Mouse (Mus musculus) right cerebral cortex, postnatal 25 days (tissue): ENCODE measurements around the gene Lmntd1.

ENCODE experiments used
- DNase-seq: peaks from one replicate; pipeline ENCODE4 v3.0.0; 2022

The Lmntd1 gene

GRCm38 (mm10) chr6:145604126-145604525 lies 10.0 kb downstream of the Lmntd1 start:
- no peak for DNase-seq

GRCm38 (mm10) chr6:145598794-145599555 lies 15.1 kb downstream of the Lmntd1 start:
- no peak for DNase-seq

GRCm38 (mm10) chr6:145595905-145596304 lies 18.2 kb downstream of the Lmntd1 start:
- DNase-seq, result no peak

- DNase-seq, result no peak
Observed at GRCm38 (mm10) chr6:145593991-145594390, 20.1 kb downstream of the Lmntd1 start.

- DNase-seq, result no peak
Observed at GRCm38 (mm10) chr6:145592531-145592998, 21.6 kb downstream of the Lmntd1 start.

- no peak for DNase-seq
Observed at GRCm38 (mm10) chr6:145592036-145592435, 22.1 kb downstream of the Lmntd1 start.

GRCm38 (mm10) chr6:145591578-145591977 lies 22.5 kb downstream of the Lmntd1 start:
- no peak for DNase-seq

- DNase-seq, result no peak
Observed at GRCm38 (mm10) chr6:145590501-145591293, 23.4 kb downstream of the Lmntd1 start.

GRCm38 (mm10) chr6:145585052-145585973 lies 28.8 kb downstream of the Lmntd1 start:
- DNase-seq, result no peak

- no peak for DNase-seq
Observed at GRCm38 (mm10) chr6:145581366-145582170, 32.6 kb downstream of the Lmntd1 start.

GRCm38 (mm10) chr6:145579761-145580160 lies 34.4 kb downstream of the Lmntd1 start:
- no peak for DNase-seq

GRCm38 (mm10) chr6:145578457-145579185 lies 35.5 kb downstream of the Lmntd1 start:
- no peak for DNase-seq

GRCm38 (mm10) chr6:145576762-145577161 lies 37.4 kb downstream of the Lmntd1 start:
- no peak for DNase-seq

- DNase-seq, result no peak
Observed at GRCm38 (mm10) chr6:145573250-145574013, 40.7 kb downstream of the Lmntd1 start.

- no peak for DNase-seq
Observed at GRCm38 (mm10) chr6:145568701-145569100, 45.4 kb downstream of the Lmntd1 start.

- DNase-seq, result no peak
Observed at GRCm38 (mm10) chr6:145567832-145568231, 46.3 kb downstream of the Lmntd1 start.

- DNase-seq, result no peak
Observed at GRCm38 (mm10) chr6:145567296-145567695, 46.8 kb downstream of the Lmntd1 start.

- DNase-seq, result no peak
Observed at GRCm38 (mm10) chr6:145565663-145566062, 48.5 kb downstream of the Lmntd1 start.

- no peak for DNase-seq
Observed at GRCm38 (mm10) chr6:145564671-145565070, 49.4 kb downstream of the Lmntd1 start.
